Mouse (Mus musculus): ENCODE data around the gene Myh7b.
"Not testable (repeated sequence)": the region's sequence is repeated elsewhere in the genome, so short reads cannot be mapped to it uniquely, and the experiment has no call there.

GRCm38 (mm10) chr2:155605236-155605589 lies 5.8 kb upstream of the Myh7b start:
- TF ChIP-seq CTCF, EP300 (IDR thresholded peaks at IDR 0.05): not testable (repeated sequence)

Data from lung, postnatal 0 days (tissue).